Mouse (Mus musculus) monocyte, adult 5-6 weeks (primary cell): ENCODE data around the gene Disp1. TPM values are rescaled to one million over a fixed set of nuclear protein-coding genes. Genes with fewer than 3 reads are reported as not detected.

ENCODE experiments used
- ATAC-seq: fragments of 153-309, 156-312 bp; replicated peaks from 2 replicates; pipeline ENCODE4 v1.8.0; 2017; ENCODE audit warnings: mild to moderate bottlenecking; ENCODE audit not compliant: low TSS enrichment, insufficient number of reproducible peaks, severe bottlenecking, poor library complexity, low FRiP score
- total RNA-seq: library from RNA; stranded (forward); fragments of 200-1000, 200-491, 200-594 nt; gene quantifications from 3 replicates; pipeline ENCODE4 v1.2.3, GENCODE M21; 2017

The Disp1 gene
- total RNA-seq, 1 experiment from 2014 or later: 3.6 TPM

DNA sequence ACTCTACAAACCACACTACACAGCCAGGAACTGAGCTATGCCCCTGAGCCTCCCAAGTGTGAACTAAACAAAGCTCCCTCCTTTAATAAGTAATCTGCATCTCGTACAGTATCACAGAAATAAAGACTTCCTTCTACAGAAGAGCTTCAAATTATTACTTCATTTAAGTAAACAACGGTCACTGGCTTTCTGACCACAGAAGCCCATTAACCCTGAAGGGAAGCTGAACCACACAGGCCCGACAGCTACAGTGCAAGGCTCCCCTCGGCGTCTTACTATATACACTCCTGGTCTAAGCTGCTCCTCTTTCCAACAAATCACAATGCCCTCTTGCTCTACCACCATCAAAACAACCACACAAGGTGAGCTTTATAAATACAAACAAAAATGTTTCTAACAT lies 50.2 kb downstream of the Disp1 start:
- no peak for ATAC-seq

DNA sequence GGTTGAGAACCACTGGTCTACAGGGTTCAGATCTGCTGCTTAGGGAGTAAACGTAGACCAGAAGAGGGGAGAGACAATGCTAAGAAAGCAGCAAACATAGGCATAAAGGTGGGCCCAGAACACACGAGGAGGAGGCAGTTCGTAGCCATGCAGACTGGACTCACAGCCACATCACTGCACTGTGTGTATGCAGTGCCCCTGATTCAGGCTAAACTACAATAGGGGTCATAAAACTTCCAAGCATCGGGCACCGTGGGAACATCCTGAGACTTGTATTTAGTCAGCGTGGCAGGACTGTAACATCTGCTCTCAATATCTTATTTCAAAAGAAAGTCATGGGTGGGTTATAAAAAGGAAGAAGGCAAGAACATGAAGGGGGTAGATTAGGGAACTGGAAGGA lies 52.9 kb downstream of the Disp1 start:
- no peak for ATAC-seq

DNA sequence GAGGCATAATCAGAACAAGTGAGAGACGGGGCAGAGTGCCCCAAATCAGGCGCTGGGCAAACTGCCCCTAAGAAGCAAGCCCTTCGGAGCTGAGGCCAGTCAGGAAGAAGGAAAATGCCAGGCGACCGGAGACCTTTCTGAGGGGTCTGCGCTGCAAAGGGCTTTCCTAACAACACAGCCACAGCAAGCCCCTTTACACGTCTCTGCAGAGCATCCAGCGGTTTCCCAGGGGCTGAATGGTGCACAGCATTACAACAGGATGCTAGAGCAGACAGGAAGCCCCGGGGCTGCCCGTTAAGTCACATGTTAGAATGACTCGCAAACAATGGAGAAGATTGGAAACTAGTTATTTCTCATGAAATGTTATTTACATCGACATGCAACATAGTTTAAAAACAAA lies 53.5 kb downstream of the Disp1 start:
- ATAC-seq: no peak

DNA sequence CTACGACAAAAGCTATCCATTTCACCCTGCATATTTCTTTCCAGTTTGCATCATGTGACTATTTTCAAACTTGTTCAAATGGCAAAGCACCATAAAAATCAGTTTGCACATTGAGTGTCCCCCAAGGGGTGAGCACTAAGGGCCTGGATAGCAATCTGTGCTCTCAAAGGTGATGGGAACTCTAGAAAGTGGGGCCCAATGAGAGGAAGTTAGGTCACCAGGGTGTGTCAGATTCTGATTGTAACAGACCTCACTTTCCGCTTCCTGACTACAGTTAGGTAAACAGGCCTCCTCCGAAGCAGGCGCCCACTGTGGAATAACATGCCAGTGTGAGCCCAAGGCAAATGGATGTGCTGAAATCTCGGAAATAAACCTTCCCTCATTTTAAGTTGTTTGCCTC lies 54.6 kb downstream of the Disp1 start:
- no peak for ATAC-seq

DNA sequence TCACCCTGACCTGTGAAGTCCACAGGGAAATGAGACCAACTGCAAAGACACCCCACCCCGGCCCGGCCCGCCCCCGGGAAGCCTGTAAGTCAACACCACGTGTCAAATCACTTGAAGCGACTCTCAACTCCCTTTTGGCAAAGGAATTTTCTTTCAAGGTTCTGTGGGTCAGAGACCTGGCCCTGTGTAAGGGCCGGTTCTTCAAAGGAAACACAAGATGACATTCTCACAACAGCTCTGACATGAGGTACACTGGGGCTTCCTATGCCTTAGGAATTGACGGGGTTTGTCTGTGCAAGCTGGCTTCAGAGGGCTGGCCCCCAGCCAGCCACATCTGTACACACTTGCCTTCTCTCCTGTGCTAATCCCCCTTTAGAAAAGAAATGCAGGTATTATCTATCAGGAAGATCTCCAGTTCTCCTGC lies 56.7 kb downstream of the Disp1 start:
- ATAC-seq: no peak

DNA sequence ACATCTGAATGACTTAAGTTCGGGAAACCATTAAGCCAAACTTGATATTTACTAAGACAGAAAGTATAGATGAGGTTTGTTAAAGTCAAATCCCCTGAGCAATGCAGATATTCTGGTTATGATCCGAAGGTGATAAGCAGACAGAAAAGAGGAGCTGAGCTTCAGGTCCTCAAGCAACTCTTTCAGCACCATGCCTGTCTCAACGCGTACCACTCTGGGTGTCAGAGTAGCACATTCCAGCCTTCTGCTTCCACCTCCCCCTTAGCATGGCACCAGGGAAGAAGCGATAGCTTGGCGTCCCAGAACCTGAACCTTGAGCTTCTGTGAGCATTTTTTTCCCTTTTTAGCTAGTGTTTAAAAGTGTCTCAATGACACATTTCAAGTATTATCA lies 57.1 kb downstream of the Disp1 start:
- ATAC-seq: no peak

DNA sequence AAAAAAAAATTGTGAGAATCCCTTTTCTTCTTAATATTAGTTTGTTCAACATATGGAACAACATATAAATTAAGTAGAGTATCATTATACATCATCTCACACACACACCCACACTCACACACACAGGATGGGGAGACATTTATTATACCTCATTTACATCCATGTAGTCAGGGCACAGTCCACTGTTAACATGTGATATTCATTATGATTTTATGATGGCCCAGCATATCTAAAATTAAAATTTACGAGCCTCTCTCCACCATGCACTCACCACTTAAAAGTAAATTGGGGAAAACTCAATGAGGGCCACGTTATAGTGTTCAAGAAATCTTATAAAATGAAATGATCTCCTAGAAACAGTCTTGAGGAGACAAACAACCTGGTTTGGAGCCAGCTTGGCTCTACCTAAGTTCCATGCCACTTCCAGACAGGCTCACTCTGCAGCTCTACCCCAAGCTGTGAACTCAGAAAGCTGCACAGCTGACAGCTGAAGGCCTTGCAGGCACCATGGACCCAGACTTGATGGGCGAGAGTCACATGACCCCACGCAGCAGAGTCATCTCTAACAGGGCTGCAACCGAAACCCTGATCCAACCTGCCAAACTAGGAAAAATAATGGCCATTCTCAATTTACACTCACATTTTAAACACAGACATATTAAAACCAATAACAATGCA lies 57.7 kb downstream of the Disp1 start:
- ATAC-seq: no peak

DNA sequence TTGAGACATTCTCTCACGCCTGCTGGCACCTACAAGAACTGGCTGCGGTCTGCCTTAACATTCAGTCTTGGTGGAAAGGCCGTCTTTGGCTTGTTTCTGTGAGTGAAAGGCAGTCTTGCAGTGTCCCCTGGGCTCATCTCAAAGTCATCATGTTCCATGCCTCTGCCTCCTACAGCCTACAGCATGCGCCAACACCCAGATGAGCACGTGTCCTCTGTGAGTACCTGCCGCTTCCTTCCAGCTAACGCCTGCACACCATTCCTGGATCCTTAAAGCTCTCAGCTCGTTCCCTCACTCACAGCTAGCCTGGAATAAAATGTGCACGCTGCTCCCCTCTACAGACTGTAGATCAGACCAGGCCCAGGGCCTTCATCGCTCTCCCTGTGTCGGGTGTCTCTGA lies 60.3 kb downstream of the Disp1 start:
- ATAC-seq: no peak

DNA sequence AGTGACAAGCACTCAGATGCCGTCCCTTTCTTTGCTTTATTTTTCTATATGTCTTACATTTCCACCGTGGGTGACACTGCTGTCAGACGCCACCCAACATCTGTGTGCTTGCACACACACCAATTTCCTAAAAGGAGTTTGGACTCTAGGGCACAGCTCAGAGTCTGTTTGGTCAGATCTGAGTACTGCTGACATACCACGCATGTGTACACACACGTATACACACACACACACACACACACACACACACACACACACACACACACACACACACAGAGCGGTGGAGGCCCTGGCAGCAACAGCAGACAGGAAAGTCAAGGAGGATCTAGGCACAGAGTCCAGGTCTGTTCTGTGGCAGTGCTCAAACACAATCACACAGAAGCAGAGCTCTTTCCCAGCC lies 61.1 kb downstream of the Disp1 start:
- ATAC-seq: no peak

DNA sequence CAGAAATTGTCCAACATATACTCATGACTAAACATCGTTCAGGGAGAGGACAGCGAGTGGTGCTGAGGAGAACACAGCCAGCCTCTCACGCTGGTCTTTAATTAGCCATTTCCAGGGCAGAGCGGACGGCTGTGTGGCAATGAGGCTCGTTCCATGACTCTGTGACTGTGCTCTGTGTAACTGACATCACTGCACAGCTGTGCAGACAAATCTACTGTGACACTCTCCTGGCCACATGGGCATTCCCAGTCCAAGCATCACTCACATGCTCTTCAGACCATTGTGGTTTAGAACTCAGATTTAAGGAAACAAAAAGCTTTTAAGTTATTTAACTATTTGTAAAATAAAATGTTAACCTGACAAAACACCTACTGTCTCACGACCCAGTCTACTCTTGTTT lies 62.1 kb downstream of the Disp1 start:
- ATAC-seq: no peak

DNA sequence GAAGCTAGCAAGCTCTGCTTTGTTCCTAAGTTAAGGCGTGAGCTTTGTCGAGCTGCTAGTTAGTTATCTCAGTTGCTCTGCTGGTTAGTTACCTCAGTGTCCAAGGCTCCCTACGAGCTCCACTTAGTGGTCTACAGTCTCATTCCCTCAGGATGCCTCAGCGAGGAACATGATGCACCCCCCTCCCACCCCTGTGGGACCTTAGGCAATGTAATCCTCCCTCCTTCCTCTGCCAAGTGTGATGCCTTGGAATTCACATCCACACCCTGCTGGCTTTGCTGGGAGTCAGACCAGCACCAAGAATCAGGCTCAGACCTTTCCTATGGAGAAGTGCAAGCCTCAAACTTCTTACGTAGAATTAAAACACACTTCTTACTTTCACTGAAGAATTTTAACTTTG lies 65.7 kb downstream of the Disp1 start:
- no peak for ATAC-seq

DNA sequence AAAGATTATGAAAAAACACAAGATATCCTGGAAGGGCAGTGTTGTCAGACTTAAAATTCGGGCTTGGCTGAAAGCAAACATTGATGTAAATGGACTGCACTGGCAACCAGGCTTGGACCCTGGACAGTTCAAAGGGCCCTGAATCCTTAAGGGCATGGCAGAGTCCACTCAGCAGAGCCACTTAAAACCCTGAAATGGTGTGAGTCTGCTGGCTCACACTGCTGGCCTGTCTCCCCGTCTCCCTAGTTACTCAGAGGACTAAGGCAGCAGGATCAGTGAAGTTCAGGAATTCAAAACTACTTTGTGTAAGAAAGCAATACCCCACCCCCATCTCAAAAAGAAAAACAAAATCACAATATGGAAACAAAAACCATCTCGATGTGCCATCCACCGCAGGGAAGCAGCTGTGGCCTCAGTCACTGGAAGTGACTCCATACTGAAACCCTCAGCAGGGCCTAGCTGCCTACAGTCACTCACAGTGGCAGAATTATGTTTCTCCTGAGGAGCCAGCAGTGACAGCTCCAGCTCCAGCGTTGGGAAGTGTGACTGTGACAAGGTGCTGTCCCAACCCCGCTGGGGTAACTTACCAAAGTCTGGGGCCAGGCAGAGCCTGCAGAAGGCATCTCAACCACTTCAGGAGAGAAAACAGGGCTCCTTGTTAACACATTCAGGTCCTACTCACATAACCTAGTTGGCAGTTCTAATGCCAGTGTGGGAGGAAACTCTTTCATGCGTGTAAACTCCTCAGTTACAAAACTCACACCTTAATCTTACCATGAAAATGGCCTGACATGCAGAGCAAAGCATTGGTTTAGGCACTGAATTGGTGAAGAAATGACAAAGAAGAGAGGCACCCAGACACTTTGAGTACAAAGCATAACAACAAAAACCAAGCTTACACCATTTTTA lies 66.8 kb downstream of the Disp1 start:
- no peak for ATAC-seq

DNA sequence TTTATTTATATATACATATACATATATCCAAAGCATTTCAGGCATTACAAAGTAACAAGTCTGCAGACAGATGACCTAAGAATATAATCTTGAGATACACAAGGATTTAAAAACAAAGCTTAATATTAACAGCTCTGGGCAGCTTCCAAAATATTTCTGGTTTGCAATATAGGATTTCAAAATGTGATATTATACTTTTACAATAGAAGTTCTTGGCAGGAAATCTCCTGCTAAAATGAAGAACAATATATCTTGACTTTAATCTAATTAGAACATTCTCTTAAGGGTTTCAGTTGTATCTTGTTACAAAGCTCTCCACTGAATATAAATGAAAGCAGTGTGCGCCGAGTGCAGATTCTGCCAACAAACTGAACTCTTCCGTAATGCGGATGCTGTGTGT lies 68.0 kb downstream of the Disp1 start:
- ATAC-seq: no peak

DNA sequence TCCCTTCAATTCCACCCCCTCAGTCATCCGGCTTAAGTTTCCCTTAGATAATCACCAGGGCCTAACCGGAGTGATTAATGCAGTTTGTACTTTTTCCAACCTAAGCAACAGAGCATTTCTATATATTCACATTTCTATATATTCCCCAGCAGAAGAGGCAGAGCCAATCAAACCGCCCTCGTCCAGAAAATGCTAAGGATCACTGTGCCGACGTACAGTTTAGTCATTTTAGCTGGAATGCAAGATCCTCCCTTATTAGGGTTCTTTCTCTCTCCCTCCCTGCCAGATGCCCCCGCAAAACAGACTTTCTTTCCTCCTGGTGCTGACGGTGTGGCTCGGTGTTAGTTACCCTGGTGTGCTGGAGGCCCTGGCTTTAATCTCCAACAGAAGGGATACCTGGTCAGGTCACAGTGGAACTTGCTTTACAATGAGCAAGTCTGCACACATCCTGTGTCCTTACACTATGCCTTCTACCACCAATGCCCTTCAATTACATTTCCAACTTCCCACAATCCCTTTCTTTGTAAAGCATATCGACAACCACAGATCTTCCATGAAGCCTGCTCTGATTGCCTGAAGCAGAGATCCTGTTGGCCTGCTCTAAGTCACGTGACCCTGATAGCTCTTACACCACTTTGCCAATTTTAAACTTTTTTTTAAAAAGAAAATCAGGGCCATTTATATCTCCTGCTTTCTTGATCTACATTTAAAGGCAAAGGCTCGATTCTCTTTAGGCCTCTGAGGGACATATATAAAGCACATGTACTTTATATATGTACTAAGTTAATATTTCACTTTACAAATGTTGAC lies 69.6 kb downstream of the Disp1 start:
- no peak for ATAC-seq

DNA sequence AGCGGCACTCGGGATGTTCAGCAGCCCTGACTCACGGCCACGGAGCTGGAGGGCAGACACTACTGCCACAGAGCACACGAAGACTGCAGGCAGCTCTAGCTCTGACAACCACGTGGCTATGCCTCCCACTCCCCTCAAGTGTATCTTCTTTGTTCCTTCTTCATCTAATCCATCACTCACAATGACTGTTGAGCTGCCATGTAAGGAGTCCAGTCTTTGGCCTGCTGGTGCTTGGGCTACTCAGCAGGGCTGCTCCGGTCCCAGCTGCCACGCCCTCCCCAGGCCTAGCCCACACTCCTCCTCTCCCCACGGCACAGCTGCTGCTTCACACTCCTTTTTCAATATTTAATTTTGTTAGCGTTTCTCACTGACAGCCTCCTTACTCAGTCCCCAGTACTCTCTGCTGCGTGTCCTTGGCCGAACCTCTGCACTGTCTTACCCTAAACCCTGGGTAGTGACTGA lies 70.9 kb downstream of the Disp1 start:
- ATAC-seq: no peak

DNA sequence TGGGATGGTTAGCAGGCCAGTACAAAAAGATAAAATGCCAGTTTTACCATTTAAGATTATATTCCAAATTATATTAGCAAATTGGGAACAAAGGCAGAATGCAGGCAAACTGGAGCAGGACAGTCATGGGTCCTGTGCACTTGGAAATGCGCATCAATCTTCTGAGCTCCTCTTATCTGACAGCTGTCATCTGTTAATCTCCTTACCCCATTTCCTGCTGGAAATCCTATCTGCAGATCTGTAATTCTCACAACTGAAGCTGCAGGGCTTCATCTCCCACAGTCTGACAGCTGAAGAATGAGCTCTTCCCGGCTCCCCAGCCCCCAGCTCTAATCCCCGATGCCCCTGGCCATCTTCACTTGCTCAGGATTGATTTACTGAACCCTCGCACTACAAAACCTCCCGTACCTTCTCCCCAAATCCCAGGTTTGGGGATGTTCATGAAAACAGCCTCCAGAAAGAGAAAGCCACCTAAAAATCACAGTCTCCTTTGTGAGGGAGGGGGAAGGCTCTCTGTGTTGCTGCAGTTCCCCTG lies 71.7 kb downstream of the Disp1 start:
- no peak for ATAC-seq

DNA sequence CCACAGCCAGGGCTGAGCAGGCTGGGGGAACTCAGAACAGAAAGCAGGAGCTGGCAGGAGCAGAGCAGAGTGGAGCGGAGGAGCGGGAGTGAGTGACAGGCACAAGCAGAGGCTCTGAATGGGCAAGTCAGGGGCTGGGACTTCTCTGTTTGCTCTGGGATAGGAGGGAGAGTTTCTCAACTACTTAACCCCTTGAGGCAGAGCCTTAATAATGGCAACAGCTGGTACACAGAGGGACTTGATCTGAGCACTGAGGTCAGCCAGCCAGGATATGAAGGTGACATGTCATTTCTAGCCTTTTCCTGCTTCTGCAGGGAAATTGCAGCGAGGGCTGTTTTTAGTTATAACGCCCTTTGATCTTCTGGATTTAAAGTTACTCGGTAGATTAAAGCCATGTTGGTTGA lies 73.9 kb downstream of the Disp1 start:
- ATAC-seq: no peak

DNA sequence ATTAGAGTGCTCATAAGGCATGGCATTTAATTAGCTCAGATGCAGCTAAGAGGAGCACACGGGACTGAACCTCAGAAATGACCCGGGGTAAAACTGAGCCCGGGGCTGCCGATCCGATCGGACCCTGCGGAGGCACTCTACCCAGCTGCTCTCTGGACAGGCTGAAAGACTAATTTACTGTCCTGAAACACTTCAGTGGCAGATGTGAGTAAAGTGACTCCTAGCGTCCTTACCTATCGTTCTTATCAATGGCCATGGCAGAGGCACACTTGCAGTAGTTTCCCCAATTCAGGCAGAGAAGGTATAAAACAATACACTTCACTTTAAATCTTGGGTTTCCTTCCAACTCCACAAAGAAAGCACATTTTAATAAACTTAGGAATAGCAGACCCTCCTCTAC lies 74.5 kb downstream of the Disp1 start:
- ATAC-seq: no peak

DNA sequence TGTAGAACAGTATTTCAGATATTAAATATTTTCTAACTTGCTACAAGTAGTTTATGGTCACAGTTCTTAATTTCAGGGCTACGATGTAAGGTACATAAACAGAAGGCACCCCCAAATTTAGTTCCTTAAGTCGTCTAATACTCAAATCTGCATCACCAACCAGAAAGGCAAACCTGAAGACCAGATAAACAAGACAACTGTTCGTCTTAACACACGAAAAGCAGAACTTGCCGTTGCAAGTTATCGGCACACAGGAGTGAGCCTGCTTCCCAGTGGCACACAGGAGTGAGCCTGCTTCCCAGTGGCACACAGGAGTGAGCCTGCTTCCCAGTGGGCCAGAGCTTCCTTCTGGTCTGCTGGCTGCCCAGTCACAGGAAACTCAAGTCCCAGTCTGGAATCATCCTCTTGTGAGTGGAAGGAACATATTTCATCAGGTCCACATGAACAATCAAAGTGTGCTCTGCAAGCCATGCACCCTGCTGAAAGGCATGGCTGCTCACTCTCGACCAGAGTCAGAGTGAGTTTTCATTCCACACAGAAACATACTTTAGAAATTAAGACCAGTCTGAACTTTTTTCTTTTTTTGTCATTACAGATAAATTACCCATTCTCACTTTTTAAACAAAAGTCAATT lies 75.1 kb downstream of the Disp1 start:
- no peak for ATAC-seq
